ENCODE assay signal across 9 mouse cellular contexts in genomic region chr8:105470681-105471313, GRCm38 (mm10). TPM values are rescaled to one million over a fixed set of nuclear protein-coding genes. Genes with fewer than 3 reads are reported as not detected.
DNase-seq lines count a peak whose midpoint lies in the region; ATAC-seq and TF ChIP-seq lines count a peak whose summit lies in the region.
"Had no signal": no experiment of that assay in that cellular context is flagged by ENCODE, and none has a peak within 500 bp of the region (broad histone marks: within the 10 kb centered on the region; RNA-seq: fewer than 3 reads in every experiment).

No protein-coding gene starts in this region.

- H3K9me3 ChIP-seq in forebrain, embryonic 10.5 days = no peaks in the 10 kb centered on the region
- H3K9me3 ChIP-seq in limb, embryonic 13.5 days = no peaks in the 10 kb centered on the region

- H3K4me1 ChIP-seq in lung, adult 2 months (ENCODE audit: control insufficient read depth, insufficient read depth, low read length) = peaks cover 33% of the 10 kb centered on the region
- peaks cover 76% of the 10 kb centered on the region for H3K4me1 ChIP-seq in forebrain, embryonic 10.5 days
- peaks cover 60% of the 10 kb centered on the region for H3K4me1 ChIP-seq in limb, embryonic 13.5 days
- peaks cover 55% of the 10 kb centered on the region for H3K4me1 ChIP-seq in olfactory bulb, adult 2 months (ENCODE audit: control insufficient read depth, insufficient read depth, low read length)

- no peak for TF ChIP-seq CTCF in lung, adult 2 months (IDR thresholded peaks at IDR 0.05; ENCODE audit: insufficient read depth, low read length)
- TF ChIP-seq CTCF in olfactory bulb, adult 2 months (IDR thresholded peaks at IDR 0.05; ENCODE audit: insufficient read depth, low read depth, low read length) = no peak

- peak overlapping the region; percentile 58 for H3K4me3 ChIP-seq in lung, adult 2 months (replicated peaks; ENCODE audit: extremely low read depth, low read depth, low read length)
- peak overlapping the region; percentile 51 for H3K4me3 ChIP-seq in forebrain, embryonic 10.5 days
- peak overlapping the region; percentile 37 for H3K4me3 ChIP-seq in limb, embryonic 13.5 days
- H3K4me3 ChIP-seq in olfactory bulb, adult 2 months (ENCODE audit: insufficient read depth, low read depth, low read length) = peak overlapping the region; percentile 41

- peaks cover 63% of the 10 kb centered on the region for H3K27me3 ChIP-seq in forebrain, embryonic 10.5 days (ENCODE audit: poor library complexity, severe bottlenecking)
- peaks cover 52% of the 10 kb centered on the region for H3K27me3 ChIP-seq in limb, embryonic 13.5 days

- TF ChIP-seq POLR2A in lung, adult 2 months (IDR thresholded peaks at IDR 0.05; ENCODE audit: borderline replicate concordance, extremely low read depth, low read depth, low read length) = no peak
- no peak for TF ChIP-seq POLR2A in olfactory bulb, adult 2 months (IDR thresholded peaks at IDR 0.05; ENCODE audit: insufficient read depth, low read depth, low read length)

- ATAC-seq in limb, embryonic 13.5 days (ENCODE audit: low FRiP score, low read depth) = peak; percentile 72

- peak overlapping the region; percentile 63 for H3K9ac ChIP-seq in limb, embryonic 13.5 days

- WGBS in lung, adult 2 months = 25% methylated on average over 11 of the region's 11 CpGs
- 21% methylated on average over 11 of the region's 11 CpGs for WGBS in forebrain, embryonic 10.5 days
- WGBS in limb, embryonic 13.5 days = 21% methylated on average over 11 of the region's 11 CpGs
- 37% methylated on average over 11 of the region's 11 CpGs for WGBS in olfactory bulb, adult 2 months

- peak overlapping the region; percentile 70 for H3K4me2 ChIP-seq in limb, embryonic 13.5 days (replicated peaks)

- peak overlapping the region; percentile 79 for H3K27ac ChIP-seq in forebrain, embryonic 10.5 days
- H3K27ac ChIP-seq in limb, embryonic 13.5 days = no peak overlapping the region
- no peak overlapping the region for H3K27ac ChIP-seq in olfactory bulb, adult 2 months (ENCODE audit: insufficient read depth, low read depth, low read length)

- H3K36me3 ChIP-seq in forebrain, embryonic 10.5 days (replicated peaks) = peaks cover 11% of the 10 kb centered on the region
- H3K36me3 ChIP-seq in limb, embryonic 13.5 days = peaks cover 28% of the 10 kb centered on the region

- no peak for DNase-seq in lung, adult 2 months
- no peak for DNase-seq in lung, postnatal 25 days (ENCODE audit: low spot score)
- DNase-seq in forebrain, embryonic 10.5 days (ENCODE audit: extremely low spot score, low spot score) = no peak
- DNase-seq in urinary bladder, postnatal 36 days (ENCODE audit: low spot score in 2 of 2) = no peak
- no peak for DNase-seq in adrenal gland, adult 18-20 months (ENCODE audit: low spot score in 2 of 2)
- no peak for DNase-seq in cerebellum, adult 11-12 months

RNA-seq across cellular contexts. Expression of gene Tppp3, which starts 0.5 kb away (rescaled TPM):
- polyA plus RNA-seq in lung, adult 2 months (2012; rRNA removed) = 785 and 816 TPM in 2 replicates
- polyA plus RNA-seq in forebrain, embryonic 10.5 days (2016; fragmentation: Nextera tagmentation; extraction: Ambion mirVana) = 23.3 and 23.9 TPM in 2 replicates
- polyA plus RNA-seq in limb, embryonic 13.5 days (2015; fragmentation: Nextera tagmentation; extraction: Ambion mirVana) = 65.4 and 71.1 TPM in 2 replicates
- polyA plus RNA-seq in olfactory bulb, adult 2 months (2012; ENCODE audit: insufficient read depth, insufficient read length, low replicate concordance, missing spikeins) = not detected in 2 replicates
- 10 to 100 TPM; 24.0 to 43.0 TPM for total RNA-seq in adrenal gland, adult 18-20 months (2021)

RNA-seq across cellular contexts. Expression of gene Zdhhc1, which starts 25.9 kb away (rescaled TPM):
- polyA plus RNA-seq in lung, adult 2 months (2012; rRNA removed) = 130 and 133 TPM in 2 replicates
- 12.9 and 18.5 TPM in 2 replicates for polyA plus RNA-seq in forebrain, embryonic 10.5 days (2016; fragmentation: Nextera tagmentation; extraction: Ambion mirVana)
- polyA plus RNA-seq in limb, embryonic 13.5 days (2015; fragmentation: Nextera tagmentation; extraction: Ambion mirVana) = 42.5 and 45.3 TPM in 2 replicates
- polyA plus RNA-seq in olfactory bulb, adult 2 months (2012; ENCODE audit: insufficient read depth, insufficient read length, low replicate concordance, missing spikeins) = not detected in 2 replicates
- 10 to 100 TPM; 18.1 to 18.3 TPM for total RNA-seq in adrenal gland, adult 18-20 months (2021)

RNA-seq across cellular contexts. Expression of gene Hsd11b2, which starts 47.8 kb away (rescaled TPM):
- 2.1 and 4.8 TPM in 2 replicates for polyA plus RNA-seq in lung, adult 2 months (2012; rRNA removed)
- 12.3 and 15.6 TPM in 2 replicates for polyA plus RNA-seq in forebrain, embryonic 10.5 days (2016; fragmentation: Nextera tagmentation; extraction: Ambion mirVana)
- 5.9 and 7.6 TPM in 2 replicates for polyA plus RNA-seq in limb, embryonic 13.5 days (2015; fragmentation: Nextera tagmentation; extraction: Ambion mirVana)
- polyA plus RNA-seq in olfactory bulb, adult 2 months (2012; ENCODE audit: insufficient read depth, insufficient read length, low replicate concordance, missing spikeins) = not detected in 2 replicates
- total RNA-seq in adrenal gland, adult 18-20 months (2021) = under 1 TPM; 0.16 to 0.53 TPM
- total RNA-seq: heart, postnatal 36 days had no signal

RNA-seq across cellular contexts. Expression of gene Lrrc36, which starts 57.4 kb away (rescaled TPM):
- 5.5 and 7.5 TPM in 2 replicates for polyA plus RNA-seq in lung, adult 2 months (2012; rRNA removed)
- 0.36 and 0.93 TPM in 2 replicates for polyA plus RNA-seq in forebrain, embryonic 10.5 days (2016; fragmentation: Nextera tagmentation; extraction: Ambion mirVana)
- polyA plus RNA-seq in limb, embryonic 13.5 days (2015; fragmentation: Nextera tagmentation; extraction: Ambion mirVana) = 0.36 and 0.55 TPM in 2 replicates
- not detected in 2 replicates for polyA plus RNA-seq in olfactory bulb, adult 2 months (2012; ENCODE audit: insufficient read depth, insufficient read length, low replicate concordance, missing spikeins)
- total RNA-seq in adrenal gland, adult 18-20 months (2021) = 1 to 10 TPM; 3.3 to 4.5 TPM

RNA-seq across cellular contexts. Expression of gene Kctd19, which starts 57.5 kb away (rescaled TPM):
- 0.27 and 0.32 TPM in 2 replicates for polyA plus RNA-seq in lung, adult 2 months (2012; rRNA removed)
- not detected in 2 replicates for polyA plus RNA-seq in forebrain, embryonic 10.5 days (2016; fragmentation: Nextera tagmentation; extraction: Ambion mirVana)
- polyA plus RNA-seq in limb, embryonic 13.5 days (2015; fragmentation: Nextera tagmentation; extraction: Ambion mirVana) = not detected in 2 replicates
- polyA plus RNA-seq in olfactory bulb, adult 2 months (2012; ENCODE audit: insufficient read depth, insufficient read length, low replicate concordance, missing spikeins) = not detected in 2 replicates
- under 1 TPM in 1 of 2 experiments, not detected in 1; 0.13 TPM for total RNA-seq in adrenal gland, adult 18-20 months (2021)

Comparison
In these comparisons a context has a peak if more than half of its experiments do, and no peak if none do; other contexts are left out.
1. RNA of gene Tppp3, which starts 0.5 kb away (polyA plus RNA-seq): 785 to 816 TPM in lung, adult 2 months, 65.4 to 71.1 TPM in limb, embryonic 13.5 days and 23.3 to 23.9 TPM in forebrain, embryonic 10.5 days; not detected in olfactory bulb, adult 2 months; every median in the first group is over 10 times any median in the second.
2. Peak in every context shown above with its lines, with median percentiles within 50 percentile points of each other: H3K4me3 ChIP-seq.